Mouse (Mus musculus) thymus, postnatal 25 days (tissue): Measurements from ENCODE around the gene Olfr965.
"Not testable (repeated sequence)": the region's sequence is repeated elsewhere in the genome, so short reads cannot be mapped to it uniquely, and the experiment has no call there.

Experiments
- DNase-seq: peaks from one replicate; pipeline ENCODE4 v3.0.0; 2022

Gene Olfr965

DNA sequence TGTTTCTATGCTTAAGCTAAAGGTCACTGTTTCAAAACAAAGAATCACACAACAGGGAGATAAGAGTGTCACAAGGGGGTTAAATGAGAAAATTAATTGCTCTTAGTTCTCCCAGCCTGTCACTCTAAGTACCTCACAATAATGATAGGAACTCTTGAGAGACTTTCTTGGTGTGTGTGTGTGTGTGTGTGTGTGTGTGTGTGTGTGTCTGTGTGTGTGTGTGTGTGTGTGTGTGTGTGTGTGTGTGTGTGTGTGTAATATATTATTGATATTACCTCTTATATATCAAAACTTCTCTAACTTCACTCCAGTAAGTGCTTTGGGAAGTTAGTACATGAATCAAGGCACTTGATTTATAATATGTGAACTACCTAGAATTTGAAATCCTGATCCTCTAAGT lies at the start of gene Olfr965:
Gene Olfr965, plus strand, starts transcription at position 301 of the 400 bp plus-strand sequence.
- DNase-seq, result no peak

DNA sequence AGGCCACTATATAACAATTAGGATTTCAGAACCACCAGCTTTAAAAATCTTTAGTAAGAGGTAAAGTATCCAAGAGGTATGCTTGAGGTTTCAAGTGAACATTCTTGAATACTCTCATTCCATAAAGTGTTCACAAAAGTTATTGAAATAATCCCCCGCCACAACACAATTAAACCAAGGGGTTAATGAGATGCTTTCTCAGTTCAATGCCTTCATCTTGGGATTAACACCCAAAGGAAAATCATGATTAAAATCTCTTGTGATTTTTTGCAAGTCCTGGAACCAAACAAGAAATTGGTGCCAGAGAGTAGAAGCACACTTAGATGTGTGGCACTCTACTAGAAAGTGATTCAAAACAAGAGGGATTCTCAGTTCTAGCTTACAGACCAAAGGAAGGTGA lies 44.2 kb upstream of the Olfr965 start, which contains the start of gene Olfr963:
Gene Olfr963, plus strand, starts transcription at position 301 of the 400 bp plus-strand sequence.
- no peak for DNase-seq

DNA sequence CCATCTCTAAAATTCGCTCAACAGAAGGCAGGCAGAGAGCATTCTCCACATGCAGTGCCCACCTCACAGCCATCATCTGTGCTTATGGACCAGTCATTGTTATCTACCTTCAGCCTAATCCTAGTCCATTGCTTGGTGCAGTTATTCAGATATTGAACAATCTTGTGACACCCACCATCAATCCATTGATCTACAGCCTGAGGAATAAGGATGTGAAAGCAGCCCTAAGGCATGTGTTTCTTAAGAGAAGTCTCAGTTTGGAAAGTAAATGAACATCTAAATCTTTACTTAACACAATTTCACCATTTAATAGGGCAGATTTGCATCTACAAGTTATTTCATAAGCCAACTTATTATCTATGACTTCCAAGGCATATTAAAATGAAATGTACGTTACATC lies 41.4 kb upstream of the Olfr965 start:
- no peak for DNase-seq

DNA sequence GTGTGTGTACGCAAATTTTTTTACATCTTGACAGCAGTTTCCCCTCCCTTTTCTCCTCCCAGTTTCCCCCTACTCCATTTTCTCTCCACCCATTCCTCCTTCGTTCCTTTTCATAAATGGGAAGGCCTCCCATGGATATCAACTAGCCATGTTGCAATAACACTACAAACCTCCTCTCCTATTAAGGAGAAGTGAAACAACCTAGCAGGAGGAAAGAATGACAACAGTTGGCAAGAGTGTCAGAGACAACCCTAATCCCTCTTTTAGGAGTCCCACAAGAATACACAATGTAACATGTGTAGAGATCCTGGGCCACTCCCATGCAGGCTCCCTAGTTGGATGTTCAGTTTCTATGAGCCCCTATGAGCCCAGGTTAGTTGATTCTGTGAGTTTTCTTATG lies 36.3 kb upstream of the Olfr965 start:
- no peak for DNase-seq

DNA sequence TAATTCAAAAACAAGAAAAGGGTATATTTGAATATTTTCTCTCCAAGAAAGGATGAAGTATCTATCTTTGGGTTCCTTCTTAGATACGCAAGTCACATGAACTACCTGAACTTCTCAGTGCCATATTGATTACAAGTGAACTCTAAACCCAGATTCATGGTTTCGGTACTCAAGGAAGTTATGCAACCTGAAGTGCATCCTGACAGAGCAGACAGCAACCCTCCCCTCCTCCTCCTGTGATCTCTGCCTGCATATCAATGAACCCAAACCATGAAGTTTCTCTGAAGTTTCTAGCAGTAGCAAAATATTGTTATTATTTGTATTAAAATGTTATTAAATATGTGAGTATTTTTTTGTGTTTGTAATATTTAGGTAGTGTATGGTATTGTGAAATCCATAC lies 32.6 kb upstream of the Olfr965 start:
- DNase-seq, result no peak

DNA sequence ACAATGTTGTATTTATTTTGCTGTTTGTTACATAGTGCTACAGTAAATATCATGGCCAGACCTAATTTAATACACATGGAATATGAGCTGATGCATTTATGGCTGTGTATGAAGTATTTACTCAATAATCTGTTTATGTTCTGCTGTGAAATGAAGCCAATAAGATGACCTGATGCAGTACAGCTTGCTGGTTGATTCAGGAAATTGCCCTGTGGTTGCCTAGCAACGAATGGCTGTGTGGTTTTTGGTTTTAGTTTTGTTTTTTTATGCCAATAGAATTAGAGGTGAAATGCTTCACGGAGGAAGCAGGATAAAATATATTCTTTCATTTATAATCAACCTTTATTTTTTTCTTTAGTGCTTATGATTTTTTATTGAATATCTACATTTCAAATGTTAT lies 31.9 kb upstream of the Olfr965 start:
- no peak for DNase-seq

DNA sequence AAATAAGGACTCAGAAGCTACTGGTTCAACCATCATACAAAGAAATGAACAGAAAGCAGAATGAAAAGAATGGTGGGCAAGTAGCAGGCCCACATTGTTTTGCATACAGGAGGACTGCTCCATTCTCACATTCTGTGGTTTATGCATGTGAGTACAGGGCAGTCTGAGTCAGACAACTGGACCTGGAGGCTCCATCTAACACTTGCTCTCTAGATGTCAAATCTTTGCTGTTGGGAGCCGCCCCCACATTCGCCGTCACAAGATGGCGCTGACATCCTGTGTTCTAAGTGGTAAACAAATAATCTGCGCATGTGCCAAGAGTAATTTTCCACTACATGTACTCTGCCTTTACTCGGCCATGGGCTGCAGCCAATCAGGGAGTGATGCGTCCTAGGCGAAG lies 10.0 kb upstream of the Olfr965 start:
- DNase-seq, result not testable (repeated sequence)

DNA sequence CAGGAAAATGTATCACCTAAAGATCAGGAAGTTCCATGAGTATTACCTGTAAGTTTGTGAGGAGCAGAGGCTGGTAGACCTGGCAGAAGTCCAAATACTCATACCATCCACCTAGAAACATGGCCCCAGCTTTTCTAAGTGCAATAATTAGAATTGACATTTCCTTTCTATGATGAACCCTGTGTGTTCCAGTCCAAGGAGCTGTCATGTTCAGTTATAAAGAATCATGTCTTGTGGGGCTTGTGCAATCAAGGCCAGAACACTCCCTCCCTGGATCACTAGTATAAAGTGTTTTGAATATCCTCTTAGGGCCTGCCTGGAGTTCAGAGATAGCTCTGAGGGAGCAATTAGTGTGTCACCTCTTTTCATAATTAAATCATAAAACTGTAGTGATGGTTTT lies 4.1 kb upstream of the Olfr965 start, which contains the start of gene Olfr149:
Gene Olfr149, minus strand, starts transcription at position 101 of the 400 bp plus-strand sequence.
- no peak for DNase-seq

DNA sequence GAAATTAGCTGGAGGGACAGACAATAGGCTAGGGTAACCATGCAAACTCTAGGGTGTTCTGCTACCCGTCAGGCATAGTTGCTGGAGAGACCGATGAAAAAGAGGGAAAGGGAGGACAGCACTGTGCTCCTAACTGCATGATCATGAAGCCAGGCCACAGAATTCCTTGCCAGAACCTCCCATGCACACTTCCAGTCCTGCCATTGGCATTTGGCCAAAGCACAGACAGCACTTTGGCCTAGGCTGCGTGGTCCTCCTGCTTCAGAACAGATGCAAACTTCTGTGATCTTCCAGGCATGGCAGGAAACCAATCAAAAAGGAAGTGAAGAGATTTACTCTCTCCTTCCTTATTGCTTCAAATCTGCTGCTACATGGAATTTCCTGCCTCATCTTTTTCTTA lies 2.2 kb upstream of the Olfr965 start:
- no peak for DNase-seq

DNA sequence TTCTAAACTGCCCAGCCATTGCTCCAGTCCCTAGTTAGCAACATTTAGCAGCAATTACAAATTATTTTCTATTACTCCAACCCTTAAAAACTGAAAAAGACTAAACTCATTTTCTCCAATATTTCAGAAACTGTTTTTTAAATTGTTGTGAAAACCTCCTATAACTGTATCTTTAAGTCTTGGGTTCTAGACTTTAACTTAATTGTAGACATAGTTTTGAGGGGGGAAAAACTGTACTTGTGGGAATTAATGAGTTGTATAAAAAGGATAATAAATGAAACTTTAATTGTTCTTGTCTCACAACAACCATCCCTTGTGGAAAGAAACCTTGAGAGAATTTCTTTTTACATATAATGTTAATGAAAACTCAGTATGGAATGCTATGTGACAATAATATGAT lies 19.5 kb downstream of the Olfr965 start, which contains the start of gene Olfr150:
Gene Olfr150, plus strand, starts transcription at position 301 of the 400 bp plus-strand sequence.
- DNase-seq, result no peak

DNA sequence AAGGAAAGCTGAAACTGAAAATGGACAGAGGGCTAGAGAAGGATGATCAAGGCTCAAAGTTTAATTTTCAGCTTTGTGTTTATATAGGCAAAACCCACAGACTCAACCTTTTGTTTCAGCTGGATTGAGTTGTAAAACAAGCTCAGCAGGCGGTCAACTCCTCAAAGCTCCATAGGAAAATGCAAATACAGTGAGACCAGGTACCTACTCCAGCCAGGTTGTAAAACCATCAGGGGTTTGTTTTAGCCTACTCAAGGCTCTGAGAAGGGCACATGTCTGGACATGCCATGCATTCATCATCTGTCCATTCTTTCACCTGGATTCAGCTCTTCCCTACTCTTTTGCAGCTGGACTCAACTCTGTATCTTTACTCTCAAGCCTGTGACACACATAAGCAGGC lies 29.6 kb downstream of the Olfr965 start:
- no peak for DNase-seq

DNA sequence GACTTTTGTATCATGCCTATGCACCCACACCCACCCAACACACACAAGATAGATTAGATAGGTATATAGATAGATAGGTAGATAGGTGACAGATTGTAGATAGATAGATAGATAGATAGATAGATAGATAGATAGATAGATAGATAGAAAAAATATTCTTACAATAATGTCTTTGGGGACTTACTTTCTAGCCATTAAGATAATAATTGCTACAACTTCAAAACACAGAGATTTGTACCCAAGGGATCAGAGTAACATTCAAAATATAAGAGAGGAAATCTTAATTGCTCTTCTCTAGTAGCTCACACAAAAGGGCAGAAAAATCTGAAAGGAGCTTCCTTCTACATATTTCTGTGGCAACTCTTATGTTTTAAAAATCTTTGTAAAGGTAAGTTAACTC lies 34.8 kb downstream of the Olfr965 start, which contains the start of gene Olfr967:
Gene Olfr967, plus strand, starts transcription at position 301 of the 400 bp plus-strand sequence.
- DNase-seq, result no peak

DNA sequence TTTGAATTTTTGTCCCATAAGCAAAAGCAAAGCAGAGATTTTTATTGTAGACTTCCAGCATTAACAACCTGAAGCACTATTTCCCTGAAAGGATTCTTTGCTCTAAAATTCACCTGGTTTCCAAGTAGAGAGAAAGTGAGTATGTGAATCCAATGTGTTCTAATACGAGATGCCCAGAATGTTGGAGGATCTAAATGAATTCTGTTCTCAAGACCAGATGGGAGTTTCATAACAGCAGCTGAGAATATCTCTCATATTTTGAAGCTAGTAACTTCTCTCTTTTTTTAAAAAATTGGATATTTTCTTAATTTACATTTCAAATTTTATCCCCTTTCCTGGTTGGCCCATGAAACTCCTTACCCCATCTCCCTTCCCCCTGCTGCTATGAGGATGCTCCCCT lies 35.3 kb downstream of the Olfr965 start:
- DNase-seq, result no peak
